Mouse (Mus musculus) stomach, postnatal 0 days (tissue): ENCODE results near the gene Fem1a.

Source experiments
- CTCF ChIP-seq: IDR thresholded peaks from 2 replicates; pipeline ENCODE4 v1.5.1; 2016; ENCODE audit warnings: antibody characterized with exemption, low read depth, mild to moderate bottlenecking, moderate library complexity
- EP300 ChIP-seq: optimal IDR thresholded peaks from 2 replicates; pipeline ENCODE3; 2016; ENCODE audit warnings: antibody characterized with exemption

DNA sequence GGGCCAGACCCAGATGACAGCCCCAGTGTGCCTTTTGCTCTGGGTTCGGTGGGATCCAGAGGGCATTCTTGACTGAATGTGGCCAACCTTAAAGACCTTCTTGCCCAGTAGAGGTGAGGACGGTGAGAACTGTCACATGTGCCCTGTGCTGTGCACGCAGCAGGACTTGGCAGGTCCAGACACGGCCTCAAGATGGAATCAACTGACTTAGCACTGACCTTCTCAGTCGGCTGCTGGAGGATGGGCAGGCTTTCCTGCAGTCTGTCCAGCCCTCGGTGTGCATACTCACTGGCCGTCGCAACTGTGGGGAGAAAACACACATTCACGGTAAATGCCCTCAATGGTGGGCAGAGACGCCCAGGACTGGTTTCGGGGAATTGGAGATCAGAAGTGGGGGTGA lies 29.4 kb downstream of the Fem1a start:
- TF ChIP-seq CTCF (no peak), EP300 (no peak)
